Mouse (Mus musculus) gastrocnemius, postnatal 36 days (tissue): ENCODE measurements at regions not wholly inside any gene's neighbourhood (a gene's known extent, or its start where the extent isn't known, plus 50 kb on each side); places are given as distances from the start of the nearest gene placed in this dataset.
"Not testable (repeated sequence)": the region's sequence is repeated elsewhere in the genome, so short reads cannot be mapped to it uniquely, and the experiment has no call there.

Experiments
- DNase-seq, 2 experiments: peaks; one replicate each; pipeline ENCODE4 v3.0.0; 2022
- intact Hi-C: fragments of 180-260 bp; cut with DNase I; formaldehyde crosslinking; loops from one replicate; pipeline ENCODE4 v1.15.1; 2025

GRCm38 (mm10) chr1:16904690-16905089 is 811.6 kb upstream of the 4930444P10Rik start:
- intact Hi-C loops: no loop called here
- DNase-seq: no peak

GRCm38 (mm10) chr1:16868383-16868782 is 775.3 kb upstream of the 4930444P10Rik start:
- DNase-seq, intact Hi-C loops: not testable (repeated sequence)

- DNase-seq, intact Hi-C loops: not testable (repeated sequence)
Observed at GRCm38 (mm10) chr1:16867086-16867835, 774.1 kb upstream of the 4930444P10Rik start.

GRCm38 (mm10) chr1:16837111-16837510 is 744.0 kb upstream of the 4930444P10Rik start:
- intact Hi-C loops: no loop called here
- no peak for DNase-seq

GRCm38 (mm10) chr1:16824709-16825108 is 731.6 kb upstream of the 4930444P10Rik start:
- intact Hi-C loops: loop anchor here (5.0 to 10.0 kb wide), 2 partner anchors 90 to 163 kb away; no protein-coding TSS in a partner anchor
- not testable (repeated sequence) for DNase-seq

- intact Hi-C loops: loop anchor here (5.0 to 10.0 kb wide), 2 partner anchors 91 to 163 kb away; no protein-coding TSS in a partner anchor
- DNase-seq: no peak
Observed at GRCm38 (mm10) chr1:16824057-16824456, 730.9 kb upstream of the 4930444P10Rik start.

- DNase-seq: no peak
- intact Hi-C loops: loop anchor here (5.0 to 10.0 kb wide), 2 partner anchors 94 to 166 kb away; no protein-coding TSS in a partner anchor
Observed at GRCm38 (mm10) chr1:16821186-16821585, 728.1 kb upstream of the 4930444P10Rik start.

GRCm38 (mm10) chr1:16816572-16816971 is 723.4 kb upstream of the 4930444P10Rik start:
- no peak for DNase-seq
- intact Hi-C loops: no loop called here

GRCm38 (mm10) chr1:16815731-16816130 is 722.6 kb upstream of the 4930444P10Rik start:
- DNase-seq: no peak
- intact Hi-C loops: no loop called here

- no peak for DNase-seq
- intact Hi-C loops: no loop called here
Observed at GRCm38 (mm10) chr1:16809370-16810150, 716.4 kb upstream of the 4930444P10Rik start.

- intact Hi-C loops: loop anchor here (2.0 to 10.0 kb wide), 2 partner anchors 187 to 325 kb away; no protein-coding TSS in a partner anchor
- DNase-seq: peak; percentile 68 to 77
Observed at GRCm38 (mm10) chr1:16798292-16798691, 705.2 kb upstream of the 4930444P10Rik start.

- no peak for DNase-seq
- intact Hi-C loops: loop anchor here (10.0 kb wide), 1 partner anchor 188 kb away; no protein-coding TSS in a partner anchor
Observed at GRCm38 (mm10) chr1:16796449-16796848, 703.3 kb upstream of the 4930444P10Rik start.

- intact Hi-C loops: loop anchor here (10.0 kb wide), 1 partner anchor 194 kb away; no protein-coding TSS in a partner anchor
- DNase-seq: no peak
Observed at GRCm38 (mm10) chr1:16790733-16791309, 697.7 kb upstream of the 4930444P10Rik start.

GRCm38 (mm10) chr1:16779791-16780190 is 686.7 kb upstream of the 4930444P10Rik start:
- DNase-seq: no peak
- intact Hi-C loops: no loop called here

GRCm38 (mm10) chr1:16760951-16761350 is 667.8 kb upstream of the 4930444P10Rik start:
- DNase-seq: no peak
- intact Hi-C loops: no loop called here
